Comparison of ENCODE assay signal across 12 mouse cellular contexts in genomic region chr16:77394054-77394716, GRCm38 (mm10).
"Had no signal": no experiment of that assay in that cellular context is flagged by ENCODE, and none has a peak within 500 bp of the region (broad histone marks: within the 10 kb centered on the region; RNA-seq: fewer than 3 reads in every experiment).

No protein-coding gene starts in this region.

- H3K9me3 ChIP-seq: kidney, embryonic 15.5 days; limb, embryonic 10.5 days; midbrain, embryonic 13.5 days had no signal

- H3K9ac ChIP-seq: kidney, embryonic 15.5 days; liver, embryonic 14.5 days; midbrain, embryonic 13.5 days had no signal

- H3K27me3 ChIP-seq: kidney, embryonic 15.5 days; midbrain, embryonic 13.5 days had no signal

- ATAC-seq: lung, postnatal 0 days; midbrain, embryonic 13.5 days had no signal

- H3K4me3 ChIP-seq: kidney, embryonic 15.5 days; left cerebral cortex, adult 2 months; limb, embryonic 10.5 days; midbrain, embryonic 13.5 days had no signal

- DNase-seq: kidney, postnatal 25 days; lung, adult 2 months; lung, postnatal 36 days; right cerebral cortex, postnatal 14 days; thymus, adult 2 months; thymus, postnatal 25 days had no signal

- H3K27ac ChIP-seq: kidney, embryonic 15.5 days; left cerebral cortex, adult 2 months; limb, embryonic 10.5 days; liver, embryonic 14.5 days; midbrain, embryonic 13.5 days had no signal

- H3K4me2 ChIP-seq: kidney, embryonic 15.5 days; midbrain, embryonic 13.5 days had no signal

- H3K36me3 ChIP-seq: kidney, embryonic 15.5 days; midbrain, embryonic 13.5 days had no signal
